Mouse (Mus musculus) embryonic stem cell, embryonic (primary cell): ENCODE measurements around the gene Gm29582.
"Not testable (repeated sequence)": the region's sequence is repeated elsewhere in the genome, so short reads cannot be mapped to it uniquely, and the experiment has no call there.

Source experiments
- CTCF ChIA-PET, 4 experiments: fragments of 300-600 bp in 2 of 4; fragments of 350-600 bp in 2 of 4; sonication (Branson Sonifier 250); formaldehyde crosslinking; loops; one replicate each; lab custom pipeline; 2022; ENCODE audit warnings: inconsistent platforms in 2 of 4; lab: Charles Lee
- POLR2A ChIA-PET, 4 experiments: fragments of 300-600 bp in 2 of 4; fragments of 350-600 bp in 2 of 4; sonication (Branson Sonifier 250); formaldehyde crosslinking; loops; one replicate each; lab custom pipeline; 2022; ENCODE audit warnings: antibody characterized with exemption in 4 of 4, inconsistent platforms in 1 of 4; lab: Charles Lee

The Gm29582 gene

GRCm38 (mm10) chrY:30738461-30738860 is at the start of gene Gm29582:
Gene Gm29582, minus strand, starts transcription at chrY:30738561.
- CTCF ChIA-PET, POLR2A ChIA-PET: not testable (repeated sequence)
